In the genomic region with DNA sequence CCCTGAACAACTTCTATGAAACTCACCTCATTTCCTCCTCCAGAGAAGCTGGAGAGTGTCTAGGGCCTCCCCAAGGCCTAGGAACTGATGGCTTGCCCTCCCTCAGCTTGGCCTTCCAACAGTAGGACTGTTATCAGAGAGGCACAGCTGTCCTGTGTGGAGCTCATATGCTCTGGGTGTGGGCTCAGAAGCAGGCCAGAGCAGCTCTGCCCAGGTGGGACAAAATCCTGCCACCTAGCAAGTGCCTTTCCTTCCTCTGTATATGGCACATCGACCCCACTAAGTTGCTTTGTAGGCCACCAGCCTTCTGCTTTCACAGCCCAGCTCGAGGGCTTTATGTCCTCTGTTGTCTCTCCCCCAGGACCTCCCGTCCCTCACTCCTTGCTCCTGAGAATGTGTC, we compare ENCODE assay signal across 14 mouse cellular contexts. TPM values are rescaled to one million over a fixed set of nuclear protein-coding genes. Genes with fewer than 3 reads are reported as not detected.
DNase-seq lines count a peak whose midpoint lies in the region; ATAC-seq lines count a peak whose summit lies in the region.
"Had no signal": no experiment of that assay in that cellular context is flagged by ENCODE, and none has a peak within 500 bp of the region (broad histone marks: within the 10 kb centered on the region; RNA-seq: fewer than 3 reads in every experiment).

No protein-coding gene starts in this region.

- peak overlapping the region; percentile 96 for H3K27ac ChIP-seq in liver, embryonic 12.5 days
- H3K27ac ChIP-seq: embryonic facial prominence, embryonic 12.5 days; hindbrain, embryonic 12.5 days; limb, embryonic 10.5 days; midbrain, embryonic 15.5 days; neural tube, embryonic 12.5 days had no signal

- 53% methylated on average over 3 of the region's 3 CpGs for WGBS in liver, embryonic 12.5 days (ENCODE audit: insufficient replicate concordance)

- H3K27me3 ChIP-seq in liver, embryonic 12.5 days (replicated peaks): no peaks in the 10 kb centered on the region
- H3K27me3 ChIP-seq: embryonic facial prominence, embryonic 12.5 days; hindbrain, embryonic 12.5 days; midbrain, embryonic 15.5 days; neural tube, embryonic 12.5 days; Patski had no signal

- H3K9ac ChIP-seq in liver, embryonic 12.5 days: peak overlapping the region; percentile 66
- H3K9ac ChIP-seq: embryonic facial prominence, embryonic 12.5 days; hindbrain, embryonic 12.5 days; midbrain, embryonic 15.5 days; neural tube, embryonic 12.5 days had no signal

- H3K36me3 ChIP-seq in liver, embryonic 12.5 days: peaks cover 83% of the 10 kb centered on the region
- H3K36me3 ChIP-seq: embryonic facial prominence, embryonic 12.5 days; hindbrain, embryonic 12.5 days; limb, embryonic 10.5 days; midbrain, embryonic 15.5 days; neural tube, embryonic 12.5 days had no signal

- peak; percentile 54 for ATAC-seq in common myeloid progenitor, adult 5-6 weeks (replicated peaks; ENCODE audit: low read depth, poor library complexity, severe bottlenecking)
- peak; percentile 98 for ATAC-seq in liver, embryonic 12.5 days
- ATAC-seq: forebrain, embryonic 14.5 days; midbrain, embryonic 15.5 days had no signal

- peak overlapping the region; percentile 27 for H3K4me3 ChIP-seq in liver, embryonic 12.5 days
- H3K4me3 ChIP-seq: embryonic facial prominence, embryonic 12.5 days; hindbrain, embryonic 12.5 days; limb, embryonic 10.5 days; midbrain, embryonic 15.5 days; neural tube, embryonic 12.5 days had no signal

- DNase-seq in kidney, adult 9 months: peak; percentile 26
- no peak for DNase-seq in kidney, postnatal 4 days
- DNase-seq in spleen, postnatal 36 days (ENCODE audit: low spot score in 2 of 2): peak; percentile 44 to 64
- DNase-seq in cerebellum, adult 11-12 months: no peak
- no peak for DNase-seq in gastrocnemius, postnatal 25 days

- peaks cover 78% of the 10 kb centered on the region for H3K4me1 ChIP-seq in liver, embryonic 12.5 days
- H3K4me1 ChIP-seq: midbrain, embryonic 15.5 days; neural tube, embryonic 12.5 days had no signal

- peak overlapping the region; percentile 68 for H3K4me2 ChIP-seq in liver, embryonic 12.5 days
- H3K4me2 ChIP-seq: embryonic facial prominence, embryonic 12.5 days; hindbrain, embryonic 12.5 days; midbrain, embryonic 15.5 days; neural tube, embryonic 12.5 days had no signal

- no peaks in the 10 kb centered on the region for H3K9me3 ChIP-seq in liver, embryonic 12.5 days (replicated peaks)
- H3K9me3 ChIP-seq: embryonic facial prominence, embryonic 12.5 days; hindbrain, embryonic 12.5 days; limb, embryonic 10.5 days; midbrain, embryonic 15.5 days; neural tube, embryonic 12.5 days had no signal

RNA-seq across cellular contexts. Expression of a gene that starts 23.2 kb away (rescaled TPM):
- 4.8 and 6.5 TPM in 2 replicates for total RNA-seq in common myeloid progenitor, adult 5-6 weeks (2017)
- polyA plus RNA-seq in liver, embryonic 12.5 days (2016; fragmentation: Nextera tagmentation; extraction: Ambion mirVana): 39.5 and 42.0 TPM in 2 replicates
- 1 to 10 TPM; 1.6 to 6.9 TPM for total RNA-seq in gastrocnemius, postnatal 25 days (2021)

RNA-seq across cellular contexts. Expression of a gene that starts 24.6 kb away (rescaled TPM):
- total RNA-seq in common myeloid progenitor, adult 5-6 weeks (2017): 1.6 and 1.9 TPM in 2 replicates
- polyA plus RNA-seq in liver, embryonic 12.5 days (2016; fragmentation: Nextera tagmentation; extraction: Ambion mirVana): 1.4 and 1.7 TPM in 2 replicates
- 1 to 10 TPM in 1 of 2 experiments, under 1 TPM in 1; 1.00 to 1.4 TPM for total RNA-seq in gastrocnemius, postnatal 25 days (2021)

Comparison
In these comparisons a context has a peak if more than half of its experiments do, and no peak if none do; other contexts are left out.
1. DNase-seq: peak in kidney, adult 9 months (single experiment) and spleen, postnatal 36 days (2 of 2); none in kidney, postnatal 4 days (0 of 2), cerebellum, adult 11-12 months (single experiment) and gastrocnemius, postnatal 25 days (single experiment).